Mouse (Mus musculus): ENCODE results near the gene Gys1. TPM values are rescaled to one million over a fixed set of nuclear protein-coding genes. Genes with fewer than 3 reads are reported as not detected.

Gene Gys1
- total and polyA plus RNA-seq, 3 experiments, result 14.0 to 27.2 (median 23.9) TPM

DNA sequence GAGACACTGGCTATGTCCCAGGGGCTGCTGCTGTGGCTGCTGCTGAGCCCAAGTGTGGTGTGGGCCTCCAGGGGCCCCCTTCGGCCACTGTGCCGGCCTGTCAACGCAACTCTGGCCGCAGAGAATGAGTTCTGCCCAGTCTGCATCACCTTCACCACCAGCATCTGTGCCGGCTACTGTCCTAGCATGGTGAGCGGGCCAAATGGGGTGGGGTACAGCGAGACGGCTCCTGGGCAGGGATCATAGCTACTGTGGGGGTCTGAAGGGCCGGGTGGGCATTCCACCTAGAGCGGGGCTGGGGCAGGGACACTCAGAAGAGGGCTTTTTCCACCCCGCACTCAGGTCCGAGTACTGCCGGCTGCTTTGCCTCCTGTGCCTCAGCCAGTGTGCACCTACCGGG is 13.4 kb upstream of the Gys1 start:
- H3K4me1 ChIP-seq (ENCODE audit: control insufficient read depth in 1 of 2, insufficient read depth in 2 of 2), result peaks cover 4 to 10% of the 10 kb centered on the region in 2 experiments; a peak in 2 of 4 replicates
- DNase-seq (ENCODE audit: extremely low read depth), result no peak
- dilution Hi-C loops (cut with MboI; ENCODE audit: extremely low pct_ligation_motif_present, extremely low pct_unique_long_range_greater_than_20kb, low sequenced_read_pairs) (no loop called here), in situ Hi-C loops (cut with MboI; ENCODE audit: low pct_ligation_motif_present, low pct_unique_long_range_greater_than_20kb, low sequenced_read_pairs) (no loop called here)
- no peak overlapping the region for H3K4me2 ChIP-seq (ENCODE audit: insufficient read depth, low read depth, poor library complexity, severe bottlenecking)
- no peak overlapping the region for H3K4me3 ChIP-seq (replicated peaks in 1 of 3; ENCODE audit: low read depth in 2 of 3, low read length in 2 of 3, poor library complexity in 1 of 3)
- no peak for TF ChIP-seq EP300 (IDR thresholded peaks at IDR 0.05; ENCODE audit: low read length)
- no peak for TF ChIP-seq CHD2 (IDR thresholded peaks at IDR 0.05; ENCODE audit: low read length)
- TF ChIP-seq ZKSCAN1 (IDR thresholded peaks at IDR 0.05; ENCODE audit: borderline replicate concordance, low read depth, low read length), result no peak
- no peak for TF ChIP-seq GABPA (IDR thresholded peaks at IDR 0.05; ENCODE audit: insufficient replicate concordance, low read depth, low read length)
- no peak for TF ChIP-seq ZMIZ1 (IDR thresholded peaks at IDR 0.05; ENCODE audit: low read depth, low read length)
- TF ChIP-seq SIN3A (IDR thresholded peaks at IDR 0.05; ENCODE audit: low read length), result no peak
- TF ChIP-seq NRF1 (IDR thresholded peaks at IDR 0.05; ENCODE audit: low read depth, low read length), result no peak
- no peak for TF ChIP-seq MAFK (IDR thresholded peaks at IDR 0.05; ENCODE audit: insufficient replicate concordance, low read length)
- TF ChIP-seq NELFE (IDR thresholded peaks at IDR 0.05; ENCODE audit: low read depth, low read length), result no peak
- TF ChIP-seq USF2 (conservative IDR thresholded peaks at IDR 0.05; ENCODE audit: low read depth, low read length), result no peak
- no peak for TF ChIP-seq RCOR1 (conservative IDR thresholded peaks at IDR 0.05; ENCODE audit: low read depth, low read length)
- TF ChIP-seq MYC (IDR thresholded peaks at IDR 0.05; ENCODE audit: low read depth, low read length), result no peak
- no peak for TF ChIP-seq POLR2A (IDR thresholded peaks at IDR 0.05; ENCODE audit: low read depth, low read length)
- no peak for TF ChIP-seq TCF12 (IDR thresholded peaks at IDR 0.05; ENCODE audit: low read depth, low read length)
- TF ChIP-seq SMC3 (IDR thresholded peaks at IDR 0.05; ENCODE audit: low read depth, low read length), result no peak
- no peak for TF ChIP-seq ZC3H11A (IDR thresholded peaks at IDR 0.05; ENCODE audit: low read depth, low read length)
- H3K36me3 ChIP-seq (replicated peaks in 1 of 2; ENCODE audit: control insufficient read depth in 1 of 2, insufficient read depth in 1 of 2, low read length in 1 of 2), result peaks cover 58 to 73% of the 10 kb centered on the region in 2 experiments
- no peak overlapping the region for H3K27ac ChIP-seq (ENCODE audit: insufficient read depth, low read depth)
- H3K79me2 ChIP-seq (replicated peaks; ENCODE audit: control insufficient read depth, extremely low read depth, insufficient read depth, poor library complexity, severe bottlenecking), result no peaks in the 10 kb centered on the region
- no peak overlapping the region for H3K9ac ChIP-seq (ENCODE audit: insufficient read depth, low read depth)
- H3K27me3 ChIP-seq (replicated peaks), result no peaks in the 10 kb centered on the region
- H3K9me3 ChIP-seq (replicated peaks; ENCODE audit: low read length), result no peaks in the 10 kb centered on the region

- Histone ChIP-seq H3K9me3 (replicated peaks; ENCODE audit: low read length) (no peaks in the 10 kb centered on the region), H3K4me3 (replicated peaks in 1 of 3; ENCODE audit: low read depth in 2 of 3, low read length in 2 of 3, poor library complexity in 1 of 3) (no peak overlapping the region), H3K4me1 (ENCODE audit: control insufficient read depth in 1 of 2, insufficient read depth in 2 of 2) (peaks cover 7 to 13% of the 10 kb centered on the region in 2 experiments; a peak in 2 of 4 replicates), H3K36me3 (replicated peaks in 1 of 2; ENCODE audit: control insufficient read depth in 1 of 2, insufficient read depth in 1 of 2, low read length in 1 of 2) (peaks cover 87 to 98% of the 10 kb centered on the region in 2 experiments), H3K79me2 (replicated peaks; ENCODE audit: control insufficient read depth, extremely low read depth, insufficient read depth, poor library complexity, severe bottlenecking) (peaks cover 18% of the 10 kb centered on the region), H3K27ac (ENCODE audit: insufficient read depth, low read depth) (no peak overlapping the region), H3K9ac (ENCODE audit: insufficient read depth, low read depth) (no peak overlapping the region), H3K27me3 (replicated peaks) (no peaks in the 10 kb centered on the region), H3K4me2 (ENCODE audit: insufficient read depth, low read depth, poor library complexity, severe bottlenecking) (no peak overlapping the region)
- DNase-seq (ENCODE audit: extremely low read depth), result no peak
- TF ChIP-seq MXI1 (IDR thresholded peaks at IDR 0.05; ENCODE audit: low read depth, low read length), result no peak
- TF ChIP-seq MEF2A (IDR thresholded peaks at IDR 0.05; ENCODE audit: borderline replicate concordance, low read depth, low read length), result no peak
- TF ChIP-seq RAD21 (IDR thresholded peaks at IDR 0.05; ENCODE audit: low read depth, low read length), result no peak
- TF ChIP-seq ELF1 (IDR thresholded peaks at IDR 0.05; ENCODE audit: low read depth, low read length), result no peak
- no peak for TF ChIP-seq USF2 (conservative IDR thresholded peaks at IDR 0.05; ENCODE audit: low read depth, low read length)
- TF ChIP-seq ZKSCAN1 (IDR thresholded peaks at IDR 0.05; ENCODE audit: borderline replicate concordance, low read depth, low read length), result no peak
- no peak for TF ChIP-seq ZMIZ1 (IDR thresholded peaks at IDR 0.05; ENCODE audit: low read depth, low read length)
- TF ChIP-seq NRF1 (IDR thresholded peaks at IDR 0.05; ENCODE audit: low read depth, low read length), result no peak
- no peak for TF ChIP-seq HCFC1 (IDR thresholded peaks at IDR 0.05; ENCODE audit: low read depth, low read length)
- TF ChIP-seq POLR2A (IDR thresholded peaks at IDR 0.05; ENCODE audit: low read depth, low read length), result no peak
- TF ChIP-seq SMC3 (IDR thresholded peaks at IDR 0.05; ENCODE audit: low read depth, low read length), result no peak
- dilution Hi-C loops (cut with MboI; ENCODE audit: extremely low pct_ligation_motif_present, extremely low pct_unique_long_range_greater_than_20kb, low sequenced_read_pairs) (no loop called here), in situ Hi-C loops (cut with MboI; ENCODE audit: low pct_ligation_motif_present, low pct_unique_long_range_greater_than_20kb, low sequenced_read_pairs) (no loop called here)
These were observed 8.1 kb upstream of the Gys1 start for GRCm38 (mm10) chr7:45426556-45426955.

Measured in CH12.LX (cell line).